Mouse (Mus musculus) splenic B cell, adult 2 months (primary cell): ENCODE data around the gene Cyp2f2.

Source experiments
- DNase-seq: peaks from one replicate; pipeline ENCODE4 v3.0.0-alpha.2; 2011; ENCODE audit warnings: low read depth, low spot score
- H3K27me3 ChIP-seq: 2 replicates; pipeline ENCODE4 v1.6.1; 2012; ENCODE audit warnings: mild to moderate bottlenecking, low read length, moderate library complexity, mixed read lengths; ENCODE audit not compliant: control insufficient read depth, poor library complexity, insufficient read depth, severe bottlenecking
- H3K36me3 ChIP-seq: 2 replicates; pipeline ENCODE4 v1.6.1; 2012; ENCODE audit warnings: mild to moderate bottlenecking, low read length, moderate library complexity, mixed read lengths; ENCODE audit not compliant: control insufficient read depth, poor library complexity, insufficient read depth, severe bottlenecking

Gene Cyp2f2

GRCm38 (mm10) chr7:27130521-27131370, 11.0 kb downstream of the Cyp2f2 start:
- Histone ChIP-seq H3K36me3 (no peaks in the 10 kb centered on the region), H3K27me3 (no peaks in the 10 kb centered on the region)
- DNase-seq: no peak

GRCm38 (mm10) chr7:27131387-27131786, 11.7 kb downstream of the Cyp2f2 start:
- H3K27me3 ChIP-seq: no peaks in the 10 kb centered on the region
- DNase-seq: no peak
- H3K36me3 ChIP-seq: no peaks in the 10 kb centered on the region

GRCm38 (mm10) chr7:27132588-27132987, 12.9 kb downstream of the Cyp2f2 start:
- peak; percentile 66 for DNase-seq
- H3K36me3 ChIP-seq: no peaks in the 10 kb centered on the region

GRCm38 (mm10) chr7:27133156-27133555, 13.4 kb downstream of the Cyp2f2 start:
- Histone ChIP-seq H3K36me3 (no peaks in the 10 kb centered on the region), H3K27me3 (no peaks in the 10 kb centered on the region)
- DNase-seq: no peak

More at GRCm38 (mm10) chr7:27132588-27132987, 12.9 kb downstream of the Cyp2f2 start:
- no peaks in the 10 kb centered on the region for H3K27me3 ChIP-seq

GRCm38 (mm10) chr7:27133757-27134156, 14.0 kb downstream of the Cyp2f2 start:
- Histone ChIP-seq H3K36me3 (no peaks in the 10 kb centered on the region), H3K27me3 (no peaks in the 10 kb centered on the region)
- DNase-seq: no peak

- DNase-seq: no peak
- H3K36me3 ChIP-seq: no peaks in the 10 kb centered on the region
- H3K27me3 ChIP-seq: no peaks in the 10 kb centered on the region
Observed at GRCm38 (mm10) chr7:27136410-27136996, 16.8 kb downstream of the Cyp2f2 start.

- no peak for DNase-seq
- Histone ChIP-seq H3K36me3 (0 out of 2 replicates have a peak, but pooled peaks cover 1% of the 10 kb centered on the region), H3K27me3 (no peaks in the 10 kb centered on the region)
Observed at GRCm38 (mm10) chr7:27153205-27153764, 33.6 kb downstream of the Cyp2f2 start, which contains the start of gene Cyp2t4. TSS of gene Cyp2t4 (plus strand) at chr7:27153714.

GRCm38 (mm10) chr7:27156005-27156404, 36.3 kb downstream of the Cyp2f2 start:
- no peak for DNase-seq
- Histone ChIP-seq H3K27me3 (no peaks in the 10 kb centered on the region), H3K36me3 (peaks cover 7% of the 10 kb centered on the region)

GRCm38 (mm10) chr7:27158171-27158570, 38.5 kb downstream of the Cyp2f2 start:
- Histone ChIP-seq H3K36me3 (peaks cover 7% of the 10 kb centered on the region), H3K27me3 (no peaks in the 10 kb centered on the region)
- DNase-seq: no peak

- Histone ChIP-seq H3K36me3 (peaks cover 7% of the 10 kb centered on the region), H3K27me3 (no peaks in the 10 kb centered on the region)
- DNase-seq: no peak
Observed at GRCm38 (mm10) chr7:27159256-27159655, 39.5 kb downstream of the Cyp2f2 start.

- DNase-seq: peak; percentile 92
- Histone ChIP-seq H3K27me3 (no peaks in the 10 kb centered on the region), H3K36me3 (peaks cover 7% of the 10 kb centered on the region)
Observed at GRCm38 (mm10) chr7:27159882-27160281, 40.2 kb downstream of the Cyp2f2 start.

GRCm38 (mm10) chr7:27160921-27161320, 41.2 kb downstream of the Cyp2f2 start:
- DNase-seq: no peak
- no peaks in the 10 kb centered on the region for H3K27me3 ChIP-seq
- H3K36me3 ChIP-seq: peaks cover 9% of the 10 kb centered on the region

GRCm38 (mm10) chr7:27161744-27162143, 42.0 kb downstream of the Cyp2f2 start:
- H3K36me3 ChIP-seq: peaks cover 9% of the 10 kb centered on the region
- no peak for DNase-seq
- no peaks in the 10 kb centered on the region for H3K27me3 ChIP-seq

- H3K27me3 ChIP-seq: no peaks in the 10 kb centered on the region
- peaks cover 9% of the 10 kb centered on the region for H3K36me3 ChIP-seq
- DNase-seq: no peak
Observed at GRCm38 (mm10) chr7:27162780-27163449, 43.2 kb downstream of the Cyp2f2 start.

GRCm38 (mm10) chr7:27163450-27163805, 43.7 kb downstream of the Cyp2f2 start:
- Histone ChIP-seq H3K27me3 (no peaks in the 10 kb centered on the region), H3K36me3 (peaks cover 8% of the 10 kb centered on the region)
- no peak for DNase-seq
